Mouse (Mus musculus): ENCODE measurements around the gene Agtpbp1.

Agtpbp1 gene

DNA sequence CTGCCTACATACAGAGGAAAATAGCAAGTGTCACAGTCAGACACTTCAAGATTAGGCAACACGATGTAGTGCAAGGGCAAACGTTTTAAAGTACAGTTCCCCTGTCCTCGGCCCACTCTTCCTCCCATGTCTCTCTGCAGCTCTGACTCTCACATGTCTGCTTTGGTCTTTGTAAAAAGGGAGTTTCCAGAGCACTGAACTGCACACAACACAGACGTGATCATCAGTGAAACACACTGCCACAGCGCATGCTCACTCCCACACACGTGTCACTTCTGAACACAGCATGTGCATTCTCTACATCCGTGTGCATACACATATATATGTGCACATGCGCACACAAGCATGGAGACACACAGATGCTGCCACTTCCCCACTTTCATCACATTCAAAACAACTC, 54.5 kb downstream of the Agtpbp1 start:
- no peak for DNase-seq

DNA sequence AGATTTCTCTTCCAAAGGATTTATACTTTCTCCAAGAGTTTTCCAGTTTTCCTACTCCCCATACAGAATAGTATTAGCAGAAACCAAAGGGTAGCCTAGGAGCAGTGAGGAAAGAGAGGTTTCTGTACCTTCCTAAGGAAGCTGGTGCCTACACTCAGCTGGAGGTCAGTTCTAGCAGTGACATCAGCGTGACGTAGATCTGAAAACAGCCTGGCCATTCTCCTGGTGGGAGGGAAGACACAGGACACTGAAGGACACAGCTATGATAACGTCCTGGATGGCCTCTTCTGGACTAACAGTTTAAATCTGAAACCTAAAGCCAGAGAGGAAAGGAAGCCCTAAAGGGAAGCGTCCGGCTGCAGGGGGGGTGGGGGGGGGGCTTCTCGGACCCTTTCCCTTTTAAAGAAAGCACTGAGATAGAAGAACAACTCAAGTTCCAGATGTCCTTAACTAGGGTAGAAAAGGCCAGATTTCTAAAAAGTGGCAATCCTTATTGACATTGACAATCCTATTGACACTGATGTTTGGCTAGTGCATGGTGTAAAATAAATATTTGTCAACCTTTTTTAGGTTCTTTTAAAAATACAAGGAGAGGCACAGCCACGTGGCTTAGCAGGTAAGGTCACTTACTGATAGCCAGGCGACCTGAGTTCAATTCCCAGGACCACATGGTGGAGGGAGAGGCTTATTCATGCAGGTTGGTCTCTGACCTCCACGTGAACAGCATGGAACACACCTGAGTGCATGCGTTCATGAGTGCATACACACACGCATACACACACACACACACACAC, 63.6 kb downstream of the Agtpbp1 start:
- DNase-seq, result no peak

- no peak for DNase-seq
Measured at GRCm38 (mm10) chr13:59520834-59521233, 64.2 kb downstream of the Agtpbp1 start.

GRCm38 (mm10) chr13:59519479-59519878, 65.5 kb downstream of the Agtpbp1 start:
- no peak for DNase-seq

DNA sequence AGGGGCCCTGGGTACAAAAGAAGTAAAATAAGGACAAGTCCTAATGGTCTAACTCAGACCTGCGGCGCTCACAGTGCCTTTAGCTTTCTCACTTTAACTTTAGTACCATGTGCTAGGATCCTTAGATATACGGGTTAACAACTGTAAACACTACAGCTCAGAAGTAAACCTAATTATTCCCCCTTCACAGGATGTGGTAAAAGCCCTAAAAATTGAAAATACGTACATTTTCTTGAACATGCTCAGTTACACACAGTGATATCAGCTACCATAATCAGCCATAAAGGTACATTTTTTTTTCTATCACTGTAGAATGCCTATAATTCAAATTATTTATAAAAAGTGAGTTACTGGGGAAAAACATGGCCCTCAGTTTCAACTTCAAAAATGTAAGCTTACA, 67.0 kb downstream of the Agtpbp1 start:
- DNase-seq, result no peak

DNA sequence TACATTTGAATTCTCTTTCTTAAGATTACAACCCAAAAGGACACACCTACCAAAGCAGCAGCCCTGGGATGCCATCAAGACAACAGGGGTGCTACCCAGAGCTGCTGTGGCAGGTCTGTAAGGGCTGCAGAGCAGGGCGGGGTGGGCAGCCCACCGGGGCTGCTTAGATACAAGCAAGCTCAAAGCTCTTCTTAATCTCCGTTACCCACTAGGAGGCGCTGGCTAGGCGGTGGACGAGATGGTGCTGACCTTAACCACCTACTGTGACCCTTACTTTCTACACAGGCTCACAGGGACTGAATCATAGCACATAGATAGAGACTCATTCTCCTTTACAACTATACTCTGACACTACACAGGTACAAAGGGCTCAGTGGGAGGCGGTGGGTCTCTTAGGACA, 70.0 kb downstream of the Agtpbp1 start:
- DNase-seq, result peak; percentile 43

DNA sequence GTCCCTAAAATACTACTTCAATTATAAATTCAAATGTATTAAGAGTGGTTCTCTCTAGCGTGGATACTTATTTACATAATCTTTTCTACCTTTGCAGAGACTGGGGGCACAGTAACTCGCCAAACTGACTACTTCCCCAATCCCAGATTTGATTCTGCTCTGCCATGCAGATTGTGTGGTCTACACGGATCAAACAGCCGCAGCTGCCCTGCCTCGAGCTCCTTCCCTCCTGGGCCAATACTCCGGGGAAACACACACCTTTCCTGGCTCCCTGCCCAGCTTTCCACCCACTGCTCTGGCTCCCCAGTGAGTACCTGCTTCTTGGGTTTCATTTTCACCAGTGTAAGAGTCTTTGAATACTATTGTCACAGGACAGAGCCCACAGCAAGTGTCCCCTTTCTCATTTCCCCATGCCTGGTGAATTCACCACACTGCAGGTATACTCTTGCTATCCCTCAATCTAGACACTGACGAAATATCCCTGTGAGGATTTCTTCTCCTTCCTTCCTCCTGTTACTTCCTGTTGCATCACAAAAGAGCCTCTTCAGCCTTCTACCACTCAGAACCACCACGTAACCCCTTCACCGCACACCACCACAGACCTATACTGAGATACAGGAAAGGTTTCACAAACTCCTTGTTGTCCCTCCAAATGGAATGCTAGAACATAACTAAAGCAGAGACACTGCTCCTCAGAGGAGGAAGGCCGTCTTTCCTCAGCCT, 75.2 kb downstream of the Agtpbp1 start:
- DNase-seq, result peak; percentile 24

GRCm38 (mm10) chr13:59508584-59508983, 76.4 kb downstream of the Agtpbp1 start:
- no peak for DNase-seq

GRCm38 (mm10) chr13:59506450-59506849, 78.6 kb downstream of the Agtpbp1 start:
- DNase-seq, result no peak

DNA sequence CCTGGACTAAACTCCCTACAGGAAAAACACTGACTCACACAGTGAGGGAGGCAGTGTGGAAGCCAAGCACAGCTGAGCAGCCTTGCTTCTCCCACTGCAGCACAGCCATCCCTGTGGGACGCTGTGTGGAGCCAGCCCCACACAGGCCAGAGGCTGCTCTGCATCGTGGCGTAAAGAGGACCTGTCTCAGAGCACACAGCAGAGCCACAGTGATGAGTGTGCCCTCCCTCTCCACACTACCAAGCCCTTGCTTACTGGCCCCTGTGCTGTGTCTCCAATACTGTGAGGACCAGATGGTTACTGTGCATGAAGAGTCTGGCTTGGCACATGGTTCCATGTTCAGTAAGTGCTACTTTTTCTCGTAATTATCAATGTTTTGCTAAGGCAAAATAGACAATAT, 79.2 kb downstream of the Agtpbp1 start:
- no peak for DNase-seq

DNA sequence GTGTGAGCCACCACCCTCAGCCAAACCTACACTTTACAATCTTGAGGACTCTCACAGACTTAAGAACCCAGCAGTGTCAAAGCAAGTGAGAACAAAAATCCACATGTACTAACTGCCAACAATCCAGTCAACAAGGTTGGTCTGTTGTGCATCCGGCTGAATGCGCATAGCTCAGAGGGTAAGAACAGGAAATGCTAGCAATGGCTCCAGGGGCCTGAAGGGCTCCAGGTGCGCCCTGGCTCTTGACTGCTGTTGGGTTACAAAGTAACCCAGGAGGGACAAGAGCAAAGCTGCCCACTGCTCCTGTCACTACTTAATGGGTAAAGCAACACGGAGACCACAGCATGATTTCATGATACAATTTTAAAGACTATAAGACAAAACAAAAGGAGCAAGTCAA, 81.4 kb downstream of the Agtpbp1 start:
- no peak for DNase-seq

DNA sequence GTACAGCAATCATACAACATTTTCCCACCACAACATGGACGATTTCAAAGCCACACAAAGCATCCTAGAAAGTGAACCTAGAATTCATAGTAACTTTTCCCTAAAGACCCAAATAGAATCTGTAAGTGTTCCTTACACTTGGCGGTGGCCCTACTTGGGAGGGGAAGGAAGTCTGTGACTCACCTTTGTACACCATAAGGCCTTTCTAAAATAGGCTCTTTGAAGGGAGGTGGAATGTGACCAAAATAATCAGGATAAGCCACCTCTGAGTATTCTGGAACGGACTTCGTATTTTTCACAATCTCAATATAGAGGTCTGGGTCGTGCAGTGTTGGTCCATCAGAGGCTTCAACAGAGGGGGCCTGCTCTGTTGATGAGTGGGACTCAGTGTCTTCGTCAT, 85.2 kb downstream of the Agtpbp1 start:
- no peak for DNase-seq

DNA sequence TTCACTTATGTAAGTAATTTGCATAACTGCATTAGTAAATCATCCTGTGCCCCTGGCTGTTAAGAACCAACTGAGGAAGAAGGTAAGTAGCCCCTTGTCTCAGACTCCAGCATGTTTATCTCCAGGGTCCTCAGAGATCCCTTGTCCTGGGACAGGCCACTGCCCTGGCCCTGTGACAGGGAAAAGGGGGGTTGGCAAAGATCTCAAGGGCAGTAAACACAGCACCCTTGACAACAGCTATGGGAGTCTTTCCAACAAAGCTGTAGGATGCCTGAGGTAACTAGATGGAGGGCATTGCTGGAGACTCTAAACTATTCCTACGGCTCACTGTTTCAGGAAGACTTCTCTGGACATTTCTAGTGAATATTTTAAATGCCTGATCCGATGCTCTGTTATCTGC, 85.7 kb downstream of the Agtpbp1 start:
- DNase-seq, result peak; percentile 8

DNA sequence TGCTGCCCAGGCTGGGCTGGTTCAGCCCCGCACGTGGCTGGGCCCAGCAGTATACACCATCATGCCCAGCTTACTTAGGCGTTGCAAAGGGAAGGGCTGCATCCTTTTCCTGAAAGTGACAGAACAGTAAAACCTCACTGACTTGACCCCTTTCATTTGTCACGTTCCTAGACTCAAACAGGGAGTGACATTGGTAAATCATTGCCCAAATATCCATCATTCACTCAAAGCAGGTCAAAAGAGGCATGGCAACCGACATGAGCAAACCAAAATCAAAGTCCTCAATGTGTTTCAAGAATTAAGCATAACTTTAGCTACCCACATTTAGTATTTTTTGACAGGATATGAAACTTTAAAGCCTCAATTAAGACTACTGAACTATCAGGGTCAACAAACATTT, 86.8 kb downstream of the Agtpbp1 start:
- DNase-seq, result peak; percentile 23

DNA sequence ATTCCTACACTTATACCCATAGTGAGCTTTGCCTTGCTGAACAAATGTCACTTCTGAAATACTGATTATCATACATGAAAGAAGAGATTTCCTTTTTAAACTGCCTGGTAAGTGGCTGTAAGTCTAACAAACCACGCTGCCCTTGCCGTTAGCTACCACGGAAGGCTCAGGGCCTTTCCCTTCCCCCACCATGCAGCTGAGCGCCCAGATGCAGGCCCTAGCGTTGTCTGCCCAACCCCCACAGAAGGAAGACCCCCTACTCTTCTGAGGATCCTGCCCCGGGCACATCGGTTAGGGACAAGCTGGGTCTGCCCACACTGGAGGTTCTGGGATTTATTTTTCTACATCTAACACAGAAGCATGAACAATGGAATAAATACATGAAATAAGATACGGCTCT, 89.2 kb downstream of the Agtpbp1 start:
- DNase-seq, result no peak

- no peak for DNase-seq
Measured at GRCm38 (mm10) chr13:59494619-59495262, 90.3 kb downstream of the Agtpbp1 start.

- no peak for DNase-seq
Measured at GRCm38 (mm10) chr13:59490726-59491125, 94.3 kb downstream of the Agtpbp1 start.

DNA sequence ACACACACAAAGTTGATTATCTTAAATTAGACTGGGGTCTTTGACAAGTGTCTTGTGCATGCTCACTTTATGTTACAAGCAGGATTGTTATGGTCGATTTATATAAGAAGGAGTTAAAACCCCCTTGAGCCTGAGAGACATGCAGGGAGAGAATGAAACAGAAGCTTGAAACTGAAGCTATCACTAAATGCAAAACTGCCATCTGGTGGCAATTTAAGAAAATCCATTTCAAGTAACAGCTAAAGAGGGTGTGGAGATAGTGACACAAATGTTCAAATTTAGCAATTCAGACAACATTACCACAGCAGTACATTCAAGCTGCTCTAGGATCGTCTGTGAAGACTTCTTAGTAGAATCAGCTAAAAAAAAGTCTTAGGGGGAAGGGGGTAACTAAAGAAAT, 95.9 kb downstream of the Agtpbp1 start:
- peak; percentile 17 for DNase-seq

GRCm38 (mm10) chr13:59487287-59487686, 97.7 kb downstream of the Agtpbp1 start:
- no peak for DNase-seq

GRCm38 (mm10) chr13:59486243-59486642, 98.8 kb downstream of the Agtpbp1 start:
- no peak for DNase-seq

GRCm38 (mm10) chr13:59485456-59485855, 99.6 kb downstream of the Agtpbp1 start:
- DNase-seq, result no peak

DNA sequence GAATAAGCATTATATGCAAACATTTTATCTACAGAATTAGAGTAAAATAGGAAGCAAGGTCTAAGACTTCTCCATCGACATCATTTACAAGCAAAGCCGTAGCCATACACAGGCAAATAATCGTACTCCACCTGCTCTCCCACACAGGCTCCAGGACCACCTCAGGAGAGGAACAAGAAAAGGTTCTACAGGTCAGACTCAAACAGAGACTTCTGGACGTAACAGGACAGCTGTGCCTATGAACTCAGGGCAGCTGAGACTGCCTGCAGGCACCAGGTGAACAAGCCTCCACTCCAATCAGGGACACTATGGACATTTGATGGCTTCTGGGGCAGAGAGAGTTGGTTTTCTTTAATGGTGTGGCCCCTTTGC, 103.6 kb downstream of the Agtpbp1 start:
- no peak for DNase-seq

DNA sequence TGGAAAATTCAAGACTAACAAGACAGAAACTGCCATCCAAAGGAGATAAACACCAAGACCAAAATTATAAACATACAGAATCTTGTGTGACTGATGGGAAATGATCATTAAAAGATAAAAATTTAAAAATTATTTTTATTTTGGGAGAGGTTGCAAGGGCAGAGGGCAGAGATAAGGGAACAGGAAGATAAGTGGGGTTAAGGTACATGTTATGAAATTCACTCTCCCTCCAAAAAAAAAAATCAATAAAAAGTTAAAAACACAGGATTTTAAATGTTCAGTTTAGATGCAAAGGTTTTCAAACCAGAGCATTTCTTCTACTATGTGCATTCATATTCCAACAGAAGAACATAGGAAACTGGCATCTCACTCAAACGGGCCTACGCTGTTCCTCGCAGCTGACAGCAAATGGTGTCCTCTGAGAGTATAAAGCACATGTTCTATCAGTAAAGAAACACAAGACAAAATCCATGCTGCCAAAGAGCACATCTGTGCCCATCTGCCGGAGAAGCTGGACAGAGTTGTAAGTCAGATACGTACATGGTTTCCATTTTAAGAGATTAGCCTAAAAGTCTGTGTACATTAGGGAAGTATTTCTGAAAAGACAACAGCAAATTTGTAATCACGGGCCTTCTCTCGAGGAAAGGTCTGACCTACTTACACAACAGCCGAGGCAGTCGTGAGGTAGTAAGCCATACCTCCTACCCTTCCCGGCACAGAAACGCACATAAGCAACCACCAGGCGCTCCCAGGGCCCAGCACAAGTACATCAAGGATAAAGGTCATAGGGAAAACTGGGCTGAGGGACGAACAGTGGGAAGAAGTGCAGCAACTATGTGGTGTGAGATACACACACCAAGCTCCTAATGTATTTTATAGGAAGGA, 104.2 kb downstream of the Agtpbp1 start:
- no peak for DNase-seq
